Mouse (Mus musculus): Measurements from ENCODE around the gene Ost4. TPM values are rescaled to one million over a fixed set of nuclear protein-coding genes. Genes with fewer than 3 reads are reported as not detected.

Gene Ost4
- total RNA-seq, 2 experiments from 2014 or later, result 146 to 159 TPM

Other genes starting within 250 kb of the Ost4 start
- gene Cenpa, start 241.0 kb downstream of the Ost4 start, total RNA-seq (2021), result 10 to 100 TPM; 58.6 to 66.5 TPM
- under 1 TPM; 0.72 to 0.82 TPM for gene Dpysl5, start 196.2 kb downstream of the Ost4 start, total RNA-seq (2021)
- gene Mapre3, start 93.1 kb downstream of the Ost4 start, total RNA-seq (2021), result 10 to 100 TPM; 37.0 to 42.8 TPM
- gene Tmem214, start 39.8 kb downstream of the Ost4 start, total RNA-seq (2021), result 10 to 100 TPM; 34.4 to 38.6 TPM
- gene Agbl5, start 19.1 kb downstream of the Ost4 start, total RNA-seq (2021), result 1 to 10 TPM; 7.2 to 7.3 TPM
- gene Emilin1, start 5.6 kb upstream of the Ost4 start, total RNA-seq (2021), result 10 to 100 TPM; 14.2 to 16.9 TPM
- gene Khk, start 13.6 kb upstream of the Ost4 start, total RNA-seq (2021), result 10 to 100 TPM; 27.1 to 28.5 TPM
- gene Cgref1, start 37.8 kb upstream of the Ost4 start, total RNA-seq (2021), result under 1 TPM; 0.59 to 0.84 TPM
- gene Preb, start 52.6 kb upstream of the Ost4 start, total RNA-seq (2021), result 10 to 100 TPM; 84.3 to 84.7 TPM
- gene Tcf23, start 60.9 kb upstream of the Ost4 start, total RNA-seq (2021), result 1 to 10 TPM; 1.5 to 2.8 TPM
- 10 to 100 TPM; 47.6 to 52.2 TPM for gene Atraid, start 140.5 kb upstream of the Ost4 start, total RNA-seq (2021)
- gene Slc5a6, start 141.1 kb upstream of the Ost4 start, total RNA-seq (2021), result 10 to 100 TPM; 12.4 to 13.5 TPM
- gene Cad, start 147.0 kb upstream of the Ost4 start, total RNA-seq (2021), result 10 to 100 TPM; 12.9 to 15.3 TPM
- not detected for gene Dnajc5g, start 198.5 kb upstream of the Ost4 start, total RNA-seq (2021)
- gene Slc30a3, start 200.4 kb upstream of the Ost4 start, total RNA-seq (2021), result not detected
- 100 to 1,000 TPM; 344 to 355 TPM for gene Trim54, start 208.9 kb upstream of the Ost4 start, total RNA-seq (2021)
- gene Ucn, start 231.0 kb upstream of the Ost4 start, total RNA-seq (2021), result not detected
- gene Mpv17, start 246.5 kb upstream of the Ost4 start, total RNA-seq (2021), result 10 to 100 TPM; 43.4 to 49.2 TPM